Mouse (Mus musculus): ENCODE data around the gene Ttll3.

The Ttll3 gene

GRCm38 (mm10) chr6:113424187-113424586 is 35.1 kb downstream of the Ttll3 start:
- DNase-seq (ENCODE audit: low spot score in 2 of 2) = no peak

- no peak for DNase-seq (ENCODE audit: low spot score in 2 of 2)
Measured at GRCm38 (mm10) chr6:113426696-113427095, 37.6 kb downstream of the Ttll3 start.

- DNase-seq (ENCODE audit: low spot score in 2 of 2) = no peak
Measured at GRCm38 (mm10) chr6:113427397-113427796, 38.3 kb downstream of the Ttll3 start.

GRCm38 (mm10) chr6:113428006-113428405 is 38.9 kb downstream of the Ttll3 start:
- no peak for DNase-seq (ENCODE audit: low spot score in 2 of 2)

- no peak for DNase-seq (ENCODE audit: low spot score in 2 of 2)
Measured at GRCm38 (mm10) chr6:113429965-113430364, 40.9 kb downstream of the Ttll3 start.

- DNase-seq (ENCODE audit: low spot score in 2 of 2) = no peak
Measured at GRCm38 (mm10) chr6:113430846-113431245, 41.8 kb downstream of the Ttll3 start.

GRCm38 (mm10) chr6:113431801-113432200 is 42.7 kb downstream of the Ttll3 start:
- DNase-seq (ENCODE audit: low spot score in 2 of 2) = no peak

GRCm38 (mm10) chr6:113433661-113434060 is 44.6 kb downstream of the Ttll3 start:
- DNase-seq (ENCODE audit: low spot score in 2 of 2) = no peak

GRCm38 (mm10) chr6:113434691-113435090 is 45.6 kb downstream of the Ttll3 start:
- DNase-seq (ENCODE audit: low spot score in 2 of 2) = no peak

GRCm38 (mm10) chr6:113435664-113436205 is 46.7 kb downstream of the Ttll3 start, which contains the start of gene Cidec:
Gene Cidec, minus strand, starts transcription at chr6:113435760.
- no peak for DNase-seq (ENCODE audit: low spot score in 2 of 2)

- no peak for DNase-seq (ENCODE audit: low spot score in 2 of 2)
Measured at GRCm38 (mm10) chr6:113437135-113437534, 48.1 kb downstream of the Ttll3 start.

- DNase-seq (ENCODE audit: low spot score in 2 of 2) = no peak
Measured at GRCm38 (mm10) chr6:113438721-113439430, 49.8 kb downstream of the Ttll3 start.

GRCm38 (mm10) chr6:113440686-113441085 is 51.6 kb downstream of the Ttll3 start:
- DNase-seq (ENCODE audit: low spot score in 2 of 2) = no peak

GRCm38 (mm10) chr6:113441147-113441680 is 52.2 kb downstream of the Ttll3 start:
- peak; percentile 21 to 51 for DNase-seq (ENCODE audit: low spot score in 2 of 2)

- DNase-seq (ENCODE audit: low spot score in 2 of 2) = no peak
Measured at GRCm38 (mm10) chr6:113442087-113442441, 53.0 kb downstream of the Ttll3 start.

GRCm38 (mm10) chr6:113442442-113443090 is 53.5 kb downstream of the Ttll3 start, which contains the start of gene Jagn1:
Gene Jagn1, plus strand, starts transcription at chr6:113442569.
- peak; percentile 77 to 83 for DNase-seq (ENCODE audit: low spot score in 2 of 2)

- DNase-seq (ENCODE audit: low spot score in 2 of 2) = no peak
Measured at GRCm38 (mm10) chr6:113443091-113443490, 54.0 kb downstream of the Ttll3 start.

- DNase-seq (ENCODE audit: low spot score in 2 of 2) = no peak
Measured at GRCm38 (mm10) chr6:113444207-113444965, 55.3 kb downstream of the Ttll3 start.

- no peak for DNase-seq (ENCODE audit: low spot score in 2 of 2)
Measured at GRCm38 (mm10) chr6:113447639-113448038, 58.6 kb downstream of the Ttll3 start.

GRCm38 (mm10) chr6:113451839-113452238 is 62.8 kb downstream of the Ttll3 start:
- no peak for DNase-seq (ENCODE audit: low spot score in 2 of 2)

GRCm38 (mm10) chr6:113455007-113455406 is 65.9 kb downstream of the Ttll3 start:
- no peak for DNase-seq (ENCODE audit: low spot score in 2 of 2)

- no peak for DNase-seq (ENCODE audit: low spot score in 2 of 2)
Measured at GRCm38 (mm10) chr6:113457952-113458534, 69.0 kb downstream of the Ttll3 start, which contains the start of gene Il17re. Gene Il17re, plus strand, starts transcription at chr6:113458484.

Measured in frontal cortex, postnatal 10 days (tissue).